Mouse (Mus musculus) midbrain, embryonic 11.5 days (tissue): ENCODE measurements at regions not wholly inside any gene's neighbourhood (a gene's known extent, or its start where the extent isn't known, plus 50 kb on each side); places are given as distances from the start of the nearest gene placed in this dataset.

ENCODE experiments used
- ATAC-seq: fragments of 200-750 bp; cut with Nextera tagmentation; 2 replicates; pipeline ENCODE4 v1.8.0; 2017; ENCODE audit warnings: moderate TSS enrichment, moderate library complexity; ENCODE audit not compliant: low FRiP score
- DNase-seq: peaks from one replicate; pipeline ENCODE4 v3.0.0; 2015; ENCODE audit warnings: low spot score; ENCODE audit errors: missing footprints
- H3K27ac ChIP-seq: fragments of 300-500 bp; sonication (generic); 2 replicates; pipeline ENCODE4 v1.5.1; 2014; ENCODE audit warnings: low read depth, low read length
- H3K27me3 ChIP-seq: fragments of 300-500 bp; sonication (generic); 2 replicates; pipeline ENCODE4 v1.6.1; 2014; ENCODE audit warnings: mild to moderate bottlenecking, low read length, moderate library complexity, mixed read lengths; ENCODE audit not compliant: control insufficient read depth, insufficient read depth
- H3K36me3 ChIP-seq: fragments of 300-500 bp; sonication (generic); 2 replicates; pipeline ENCODE4 v1.6.1; 2014; ENCODE audit warnings: mild to moderate bottlenecking, low read length, moderate library complexity, mixed read lengths; ENCODE audit not compliant: control insufficient read depth, insufficient read depth
- H3K4me1 ChIP-seq: fragments of 300-500 bp; sonication (generic); 2 replicates; pipeline ENCODE4 v1.6.1; 2014; ENCODE audit warnings: low read length; ENCODE audit not compliant: control insufficient read depth, insufficient read depth
- H3K4me2 ChIP-seq: fragments of 300-500 bp; sonication (generic); 2 replicates; pipeline ENCODE4 v1.6.1; 2014; ENCODE audit warnings: mild to moderate bottlenecking, moderate library complexity
- H3K4me3 ChIP-seq: fragments of 300-500 bp; sonication (generic); 2 replicates; pipeline ENCODE4 v1.5.1; 2014; ENCODE audit warnings: low read depth, low read length
- H3K9ac ChIP-seq: fragments of 300-500 bp; sonication (generic); 2 replicates; pipeline ENCODE4 v1.6.1; 2014; ENCODE audit warnings: low read length
- H3K9me3 ChIP-seq: fragments of 300-500 bp; sonication (generic); 2 replicates; pipeline ENCODE4 v1.6.1; 2016; ENCODE audit warnings: low read length; ENCODE audit not compliant: control insufficient read depth
- WGBS: fragments of 180-500 bp; shearing (Covaris S2); extraction: QIAGEN DNeasy Blood & Tissue Kit; methylation state at CpG from one replicate; pipeline ENCODE4 v1.1.7; 2014; 5-methylcytosine and 5-hydroxymethylcytosine counted together

DNA sequence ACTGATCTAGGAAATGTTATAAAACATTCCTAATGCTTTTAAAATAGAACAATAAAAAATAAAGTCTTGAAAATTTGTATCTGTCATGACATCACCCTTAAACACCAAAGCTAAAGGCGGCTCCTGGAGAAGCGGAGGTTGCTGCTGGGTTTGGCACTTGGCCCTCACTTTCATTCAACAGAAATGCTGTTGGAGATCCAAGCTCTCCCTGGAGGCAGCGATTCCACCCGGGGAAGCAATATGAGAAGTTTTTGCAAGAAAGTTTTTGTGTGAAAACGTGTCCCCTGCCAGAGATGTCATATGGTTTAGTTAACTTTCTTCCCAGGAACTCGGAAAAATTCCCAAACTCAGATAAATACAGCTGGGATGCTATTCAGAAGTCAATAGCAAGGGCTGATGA is 51.5 kb upstream of the Map4k3 start:
- no peak overlapping the region for H3K4me3 ChIP-seq
- H3K27me3 ChIP-seq = no peaks in the 10 kb centered on the region
- H3K4me1 ChIP-seq = no peaks in the 10 kb centered on the region
- H3K27ac ChIP-seq = no peak overlapping the region
- no peak overlapping the region for H3K9ac ChIP-seq
- no peaks in the 10 kb centered on the region for H3K9me3 ChIP-seq
- no peaks in the 10 kb centered on the region for H3K36me3 ChIP-seq
- no peak overlapping the region for H3K4me2 ChIP-seq
- no peak for ATAC-seq
- DNase-seq = no peak
- WGBS = 77% methylated on average over 6 of the region's 6 CpGs
